Comparison of ENCODE assay signal across 33 mouse cellular contexts in genomic region chr2:139267119-139267518, GRCm38 (mm10).
A peak's percentile ranks its signal among the peaks of the same experiment; 100 is the strongest.
DNase-seq lines count a peak whose midpoint lies in the region; ATAC-seq and TF ChIP-seq lines count a peak whose summit lies in the region.
"Had no signal": no experiment of that assay in that cellular context is flagged by ENCODE, and none has a peak within 500 bp of the region (broad histone marks: within the 10 kb centered on the region; RNA-seq: fewer than 3 reads in every experiment).

No protein-coding gene starts in this region.

- intact Hi-C loops in left cerebral cortex, postnatal 25 days (cut with DNase I) = no loop called here
- intact Hi-C loops in left cerebral cortex, postnatal 4 days (cut with DNase I) = no loop called here

- 60% methylated on average over 2 of the region's 2 CpGs for WGBS in liver, postnatal 0 days (ENCODE audit: insufficient replicate concordance)

- ATAC-seq in frontal cortex, adult (ENCODE audit: low TSS enrichment) = peak; percentile 55; the same call in 1 of the 2 replicates
- ATAC-seq in liver, postnatal 0 days = no peak
- ATAC-seq: CD4-positive, CD25-positive, alpha-beta regulatory T cell, adult 4 months; forebrain, embryonic 14.5 days; intestine, embryonic 16.5 days; midbrain, embryonic 15.5 days had no signal

- H3K9me3 ChIP-seq in liver, postnatal 0 days (ENCODE audit: low read length) = no peaks in the 10 kb centered on the region
- H3K9me3 ChIP-seq: embryonic facial prominence, embryonic 12.5 days; heart, embryonic 10.5 days; heart, embryonic 15.5 days; hindbrain, embryonic 12.5 days; midbrain, embryonic 15.5 days; stomach, embryonic 15.5 days had no signal

- TF ChIP-seq CTCF in layer of hippocampus, adult 2 months (conservative IDR thresholded peaks at IDR 0.05) = no peak
- no peak for TF ChIP-seq CTCF in liver, postnatal 0 days (IDR thresholded peaks at IDR 0.05; ENCODE audit: low read depth)

- H3K4me2 ChIP-seq in liver, postnatal 0 days (ENCODE audit: low read depth, low read length) = no peak overlapping the region
- H3K4me2 ChIP-seq: embryonic facial prominence, embryonic 12.5 days; heart, embryonic 15.5 days; hindbrain, embryonic 12.5 days; lung, embryonic 14.5 days; midbrain, embryonic 15.5 days; stomach, embryonic 15.5 days had no signal

- no peak overlapping the region for H3K4me3 ChIP-seq in layer of hippocampus, adult 2 months
- no peak overlapping the region for H3K4me3 ChIP-seq in liver, postnatal 0 days (ENCODE audit: low read depth, low read length)
- H3K4me3 ChIP-seq: embryonic facial prominence, embryonic 12.5 days; heart, embryonic 10.5 days; heart, embryonic 15.5 days; hindbrain, embryonic 12.5 days; left cerebral cortex, adult 2 months; midbrain, embryonic 15.5 days; stomach, embryonic 15.5 days had no signal

- no peaks in the 10 kb centered on the region for H3K4me1 ChIP-seq in liver, postnatal 0 days (ENCODE audit: insufficient read depth)
- H3K4me1 ChIP-seq: embryonic facial prominence, embryonic 12.5 days; heart, embryonic 10.5 days; heart, embryonic 15.5 days; hindbrain, embryonic 12.5 days; midbrain, embryonic 15.5 days; stomach, embryonic 15.5 days had no signal

- DNase-seq in frontal cortex, postnatal 14 days (ENCODE audit: low spot score in 2 of 2) = no peak
- peak; percentile 17 to 20 for DNase-seq in left cerebral cortex, postnatal 25 days (ENCODE audit: low spot score in 2 of 2)
- no peak for DNase-seq in left cerebral cortex, postnatal 4 days
- peak; percentile 53 to 82 for DNase-seq in layer of hippocampus, adult 2 months (ENCODE audit: low spot score in 2 of 2)
- peak; percentile 52 for DNase-seq in telencephalon, adult 2 months (ENCODE audit: low read depth, low spot score)
- DNase-seq in liver, postnatal 0 days = no peak
- DNase-seq: adrenal gland, postnatal 25 days; cerebellum, adult 8-10 months; cerebellum, postnatal 36 days; embryo, embryonic 11 days; gastrocnemius, postnatal 25 days; heart, adult 11 months; kidney, adult 8-10 months; kidney, postnatal 4 days; liver; lung, embryonic 14.5 days; lung, postnatal 14 days; right cerebral cortex, postnatal 25 days; thymus, adult 18-20 months; thymus, postnatal 25 days had no signal

- H3K36me3 ChIP-seq in liver, postnatal 0 days (replicated peaks; ENCODE audit: insufficient read depth, low read length) = no peaks in the 10 kb centered on the region
- H3K36me3 ChIP-seq: embryonic facial prominence, embryonic 12.5 days; heart, embryonic 10.5 days; heart, embryonic 15.5 days; hindbrain, embryonic 12.5 days; midbrain, embryonic 15.5 days; stomach, embryonic 15.5 days had no signal

- H3K9ac ChIP-seq in liver, postnatal 0 days (replicated peaks) = no peak overlapping the region
- H3K9ac ChIP-seq: embryonic facial prominence, embryonic 12.5 days; heart, embryonic 15.5 days; hindbrain, embryonic 12.5 days; liver, embryonic 14.5 days; lung, embryonic 14.5 days; midbrain, embryonic 15.5 days; stomach, embryonic 15.5 days had no signal

- TF ChIP-seq EP300 in liver, postnatal 0 days (IDR thresholded peaks at IDR 0.05; ENCODE audit: low read depth) = no peak

- peak overlapping the region; percentile 91 for H3K27ac ChIP-seq in layer of hippocampus, adult 2 months
- no peak overlapping the region for H3K27ac ChIP-seq in liver, postnatal 0 days (ENCODE audit: low read depth)
- H3K27ac ChIP-seq: embryonic facial prominence, embryonic 12.5 days; heart, embryonic 10.5 days; heart, embryonic 15.5 days; hindbrain, embryonic 12.5 days; kidney, postnatal 0 days; left cerebral cortex, adult 2 months; liver, embryonic 14.5 days; midbrain, embryonic 15.5 days; stomach, embryonic 15.5 days had no signal

- no peaks in the 10 kb centered on the region for H3K27me3 ChIP-seq in liver, postnatal 0 days (ENCODE audit: insufficient read depth, low read length)
- H3K27me3 ChIP-seq: embryonic facial prominence, embryonic 12.5 days; heart, embryonic 15.5 days; hindbrain, embryonic 12.5 days; midbrain, embryonic 15.5 days; stomach, embryonic 15.5 days had no signal

Comparison
In these comparisons a context has a peak if more than half of its experiments do, and no peak if none do; other contexts are left out.
1. DNase-seq: peak in left cerebral cortex, postnatal 25 days (2 of 2), layer of hippocampus, adult 2 months (2 of 2) and telencephalon, adult 2 months (single experiment); none in frontal cortex, postnatal 14 days (0 of 2), left cerebral cortex, postnatal 4 days (single experiment) and liver, postnatal 0 days (single experiment).